Mouse (Mus musculus): ENCODE data around the gene Dpysl5.

Dpysl5 gene

GRCm38 (mm10) chr5:30709744-30710383, 1.5 kb upstream of the Dpysl5 start:
- DNase-seq (ENCODE audit: low read depth): peak; percentile 89

DNA sequence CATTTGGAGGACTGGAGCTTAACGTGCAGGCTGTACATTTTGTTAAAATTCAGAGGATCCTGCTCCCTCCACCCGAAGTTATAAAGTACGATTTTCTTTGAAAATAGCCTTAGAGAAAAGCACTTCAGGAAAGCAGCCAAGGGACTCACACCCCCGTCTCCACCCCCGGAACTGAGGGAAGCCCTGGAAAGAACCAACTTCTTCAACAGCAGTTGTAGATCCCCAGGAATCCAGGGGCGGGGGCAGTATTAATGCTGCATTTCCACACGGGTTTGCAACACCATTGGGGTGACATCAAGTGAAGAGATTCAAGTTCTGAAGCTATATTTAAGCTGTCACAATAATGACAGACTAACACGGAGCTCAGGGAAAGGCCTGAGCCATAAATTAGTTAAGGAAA, 878 bp upstream of the Dpysl5 start:
- no peak for DNase-seq (ENCODE audit: low read depth)

DNA sequence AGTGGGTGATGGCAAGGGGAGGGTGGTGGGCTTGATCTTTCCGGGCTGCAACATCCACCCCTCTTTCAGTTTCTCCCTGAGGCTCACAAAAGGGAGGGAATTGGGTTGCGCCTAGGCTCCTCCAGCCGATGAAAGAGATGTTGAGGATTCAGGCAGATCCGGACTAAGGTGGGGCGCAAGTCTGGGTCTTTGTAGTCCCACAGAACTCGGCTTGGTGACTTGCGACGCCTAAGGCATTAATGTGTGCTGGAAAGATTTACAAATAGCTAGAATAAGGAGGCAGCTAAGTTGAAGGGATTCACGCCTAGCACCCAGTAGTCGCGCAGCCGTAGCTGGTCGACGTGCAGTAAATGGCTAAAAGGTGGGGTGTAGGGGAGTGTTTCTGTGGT, 632 bp downstream of the Dpysl5 start:
- DNase-seq (ENCODE audit: low read depth): no peak

- DNase-seq (ENCODE audit: low read depth): no peak
Measured at GRCm38 (mm10) chr5:30712441-30713298, 1.3 kb downstream of the Dpysl5 start.

DNA sequence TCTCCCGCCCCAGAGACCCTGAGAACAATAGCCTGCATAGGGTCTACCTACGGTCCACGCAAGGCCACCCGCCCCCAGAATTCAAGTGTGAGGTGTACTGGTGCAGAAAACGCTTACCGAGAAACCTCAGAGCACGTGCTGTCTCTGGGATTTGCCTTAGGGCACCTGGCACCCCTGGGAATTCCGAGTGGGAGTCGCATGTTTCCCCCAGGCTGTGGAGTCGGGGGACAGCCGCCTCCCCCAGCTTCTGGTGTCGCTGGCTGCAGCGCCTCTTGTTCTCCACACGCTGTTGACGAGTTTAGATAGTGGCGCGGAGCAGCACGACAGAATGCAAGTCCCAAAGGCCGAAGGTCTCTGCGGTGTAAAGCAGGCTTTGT, 1.9 kb downstream of the Dpysl5 start:
- DNase-seq (ENCODE audit: low read depth): no peak

DNA sequence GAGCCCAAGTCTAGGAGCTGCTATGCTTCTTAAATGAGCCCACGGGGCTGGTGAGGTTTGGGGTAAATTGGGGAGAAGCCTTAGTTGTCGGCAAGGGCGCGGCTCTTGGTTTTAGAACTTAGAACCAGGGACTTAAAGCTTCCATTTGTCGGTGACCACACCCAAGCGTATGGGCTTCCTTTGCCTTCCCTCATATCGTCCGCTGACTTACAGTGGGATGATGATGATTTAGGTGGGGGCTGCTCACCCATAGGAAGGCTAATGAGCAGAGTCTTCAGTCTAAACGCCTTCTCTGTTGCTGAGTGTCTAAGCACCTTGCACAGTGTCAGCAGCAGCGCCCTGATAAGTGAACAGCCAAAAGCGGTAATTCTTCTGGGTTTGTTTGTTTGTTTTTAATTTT, 2.3 kb downstream of the Dpysl5 start:
- no peak for DNase-seq (ENCODE audit: low read depth)

- DNase-seq (ENCODE audit: low read depth): no peak
Measured at GRCm38 (mm10) chr5:30716311-30716710, 4.9 kb downstream of the Dpysl5 start.

- DNase-seq (ENCODE audit: low read depth): no peak
Measured at GRCm38 (mm10) chr5:30717506-30717905, 6.1 kb downstream of the Dpysl5 start.

- no peak for DNase-seq (ENCODE audit: low read depth)
Measured at GRCm38 (mm10) chr5:30717991-30718703, 6.8 kb downstream of the Dpysl5 start.

DNA sequence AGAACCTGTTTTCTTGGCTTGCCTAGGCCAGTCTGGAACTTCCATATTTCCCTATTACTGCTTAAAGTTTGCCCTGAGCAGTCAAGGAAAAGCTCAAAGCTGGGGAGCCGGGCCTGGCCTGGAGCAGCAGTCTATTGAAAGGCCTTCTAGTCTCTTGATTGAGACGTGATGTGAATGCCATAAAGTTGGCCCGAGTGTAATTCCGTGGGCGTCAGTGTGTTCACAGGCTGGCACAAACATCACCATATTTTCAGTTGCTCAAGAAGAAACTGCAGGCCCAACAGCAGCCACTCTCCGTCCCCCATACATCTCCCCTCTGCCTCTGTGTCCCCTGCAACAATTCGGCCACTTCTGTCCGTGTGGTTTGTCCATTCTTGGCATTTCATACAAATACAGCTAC, 10.6 kb downstream of the Dpysl5 start:
- peak; percentile 22 for DNase-seq (ENCODE audit: low read depth)

DNA sequence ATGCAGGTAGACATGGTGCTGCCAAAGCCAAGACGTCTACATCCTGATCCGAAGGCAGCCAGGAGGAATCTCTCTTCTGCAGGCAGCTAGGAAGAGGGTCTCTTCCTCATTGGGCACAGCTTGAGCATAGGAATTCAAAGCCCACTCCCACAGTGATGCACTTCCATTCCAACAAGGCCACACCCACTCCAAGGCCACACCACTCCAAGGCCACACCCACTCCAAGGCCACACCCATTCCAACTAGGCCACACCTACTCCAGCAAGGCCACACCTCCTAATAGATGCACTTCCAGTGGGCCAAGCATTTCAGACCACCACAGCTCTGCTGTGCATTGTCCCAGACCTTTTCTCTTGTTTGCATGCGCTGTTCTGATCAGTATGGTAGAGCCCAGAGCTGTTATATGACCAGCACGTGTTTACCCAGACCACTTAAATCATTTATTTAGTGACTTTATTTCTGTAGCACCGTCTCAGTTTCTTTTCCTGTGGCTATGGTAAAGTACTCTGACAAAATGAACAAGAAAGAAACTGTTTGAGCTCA, 14.9 kb downstream of the Dpysl5 start:
- no peak for DNase-seq (ENCODE audit: low read depth)

DNA sequence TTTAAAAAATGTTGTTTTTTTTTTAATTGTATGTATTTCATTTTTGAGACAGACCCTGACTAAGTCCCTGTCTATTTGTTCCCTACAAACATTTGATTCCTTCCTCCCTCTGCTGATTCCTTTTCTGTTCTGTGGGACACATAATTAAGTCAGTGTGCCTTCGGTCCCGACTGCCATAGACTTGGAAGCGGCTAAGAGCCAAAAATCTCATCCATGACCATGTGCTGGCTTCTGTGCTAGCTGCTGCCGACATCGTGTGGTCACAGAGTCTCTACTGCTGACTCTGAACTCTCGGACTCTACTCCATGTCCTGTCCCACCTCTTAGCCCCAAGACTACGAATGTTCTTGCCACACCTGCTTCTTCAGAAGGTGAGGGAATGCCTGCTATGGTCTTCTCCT, 21.1 kb downstream of the Dpysl5 start:
- no peak for DNase-seq (ENCODE audit: low read depth)

DNA sequence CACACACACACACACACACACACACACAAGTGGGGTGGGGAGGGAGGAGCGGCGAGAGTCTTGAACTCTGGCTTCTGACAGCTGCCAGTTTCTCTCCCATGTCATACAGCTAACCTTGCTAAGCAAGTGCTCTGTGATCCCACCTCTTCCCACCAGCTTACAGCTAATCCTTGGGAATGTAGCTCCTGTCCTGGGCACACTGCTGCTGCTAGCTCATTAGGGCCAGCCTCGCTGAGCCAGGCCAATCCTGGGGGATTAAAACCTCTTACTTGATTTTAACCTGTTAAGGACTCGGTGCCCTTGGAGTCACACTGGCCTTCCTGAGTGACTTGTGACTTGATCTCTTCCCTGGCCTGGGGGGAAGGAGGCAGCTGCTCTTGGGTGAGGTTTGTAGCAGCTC, 23.3 kb downstream of the Dpysl5 start:
- no peak for DNase-seq (ENCODE audit: low read depth)

- DNase-seq (ENCODE audit: low read depth): peak; percentile 33
Measured at GRCm38 (mm10) chr5:30738127-30738828, 26.9 kb downstream of the Dpysl5 start.

DNA sequence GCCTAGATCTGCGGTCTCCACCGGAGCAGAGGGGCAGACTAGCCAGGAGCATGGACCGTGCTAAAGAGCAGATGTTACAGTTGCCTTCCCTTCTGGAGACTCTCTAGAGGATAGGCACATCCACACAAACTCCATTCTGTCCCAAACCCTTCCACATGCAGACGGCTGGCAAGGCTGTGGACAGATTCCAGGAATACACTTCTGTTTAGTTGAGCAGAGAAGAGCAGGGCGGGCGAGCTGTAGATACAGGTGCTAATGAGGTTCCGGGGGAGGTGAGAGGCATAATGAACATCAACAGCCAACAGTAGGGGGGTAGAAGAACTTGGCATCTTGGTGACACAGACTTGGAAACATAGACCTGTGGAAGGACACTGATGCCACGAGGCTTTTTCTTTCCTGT, 28.2 kb downstream of the Dpysl5 start:
- no peak for DNase-seq (ENCODE audit: low read depth)

- peak; percentile 11 for DNase-seq (ENCODE audit: low read depth)
Measured at GRCm38 (mm10) chr5:30749582-30750311, 38.4 kb downstream of the Dpysl5 start.

DNA sequence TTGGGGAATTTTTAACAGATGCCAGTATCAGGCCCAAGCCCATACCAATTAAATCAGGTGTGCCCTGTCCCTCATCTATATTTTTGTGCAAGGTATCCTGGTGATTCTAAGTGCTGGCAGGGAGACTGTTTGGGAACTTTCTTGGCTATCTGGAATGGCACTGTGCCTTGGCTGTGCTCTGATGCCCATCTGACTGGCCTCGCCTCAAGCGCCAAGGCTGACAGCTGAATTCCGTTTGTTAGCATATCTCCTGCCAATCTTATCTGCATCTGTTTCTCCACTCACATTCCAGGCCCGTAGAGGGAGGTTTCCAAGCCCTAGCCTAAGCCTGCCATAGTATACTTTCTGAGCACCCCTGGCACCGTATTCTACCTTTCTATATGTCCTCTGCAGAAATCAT, 39.7 kb downstream of the Dpysl5 start:
- DNase-seq (ENCODE audit: low read depth): no peak

- DNase-seq (ENCODE audit: low read depth): no peak
Measured at GRCm38 (mm10) chr5:30753128-30753527, 41.8 kb downstream of the Dpysl5 start.

- no peak for DNase-seq (ENCODE audit: low read depth)
Measured at GRCm38 (mm10) chr5:30755215-30755614, 43.9 kb downstream of the Dpysl5 start.

DNA sequence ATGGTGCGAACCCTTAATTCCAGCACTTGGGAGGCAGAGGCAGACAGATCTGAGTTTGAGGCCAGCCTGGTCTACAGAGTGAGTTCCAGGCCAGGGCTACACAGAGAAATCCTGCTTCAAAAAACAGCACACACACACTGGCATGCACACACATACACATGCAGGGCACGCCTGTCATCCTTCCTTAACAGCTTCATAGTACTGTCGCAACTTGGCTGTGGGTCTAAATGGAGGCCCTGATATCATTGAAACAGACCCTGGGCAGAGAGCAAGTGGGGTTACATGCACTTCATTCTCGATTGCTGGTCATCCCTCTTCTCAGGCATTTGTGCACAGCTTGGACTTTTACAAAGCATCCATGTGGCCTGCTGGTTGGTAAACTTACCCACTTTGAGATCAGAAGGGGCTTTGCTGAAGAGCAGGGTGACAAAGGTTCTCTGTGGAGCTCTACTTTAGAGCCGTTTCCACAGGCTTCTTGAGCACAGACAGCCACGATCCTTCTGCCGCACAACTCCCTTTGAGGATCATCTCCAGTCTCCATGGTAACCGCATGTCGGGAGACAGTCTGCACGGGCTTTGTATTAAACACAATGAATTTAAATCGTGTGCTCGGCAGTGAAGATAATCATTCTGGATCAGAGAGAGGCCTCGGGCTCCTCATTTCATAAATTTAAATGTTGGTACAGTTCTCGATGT, 51.6 kb downstream of the Dpysl5 start:
- no peak for DNase-seq (ENCODE audit: low read depth)

- DNase-seq (ENCODE audit: low read depth): no peak
Measured at GRCm38 (mm10) chr5:30763511-30763830, 52.1 kb downstream of the Dpysl5 start.

Data from NIH3T3 (cell line).